Mouse (Mus musculus) liver, embryonic 12.5 days (tissue): ENCODE results near the gene Hsd17b14. TPM values are rescaled to one million over a fixed set of nuclear protein-coding genes. Genes with fewer than 3 reads are reported as not detected.
"Not testable (repeated sequence)": the region's sequence is repeated elsewhere in the genome, so short reads cannot be mapped to it uniquely, and the experiment has no call there.

ENCODE experiments used
- ATAC-seq: fragments of 200-750 bp; cut with Nextera tagmentation; 2 replicates; pipeline ENCODE4 v1.8.0; 2017; ENCODE audit warnings: moderate number of reproducible peaks, mild to moderate bottlenecking, moderate library complexity
- H3K27ac ChIP-seq: fragments of 300-500 bp; sonication (generic); 2 replicates; pipeline ENCODE4 v1.5.1; 2016; ENCODE audit warnings: mild to moderate bottlenecking
- H3K27me3 ChIP-seq: fragments of 300-500 bp; sonication (generic); replicated peaks from 2 replicates; pipeline ENCODE4 v1.6.1; 2016; ENCODE audit warnings: mild to moderate bottlenecking, moderate library complexity
- H3K36me3 ChIP-seq: fragments of 300-500 bp; sonication (generic); 2 replicates; pipeline ENCODE4 v1.6.1; 2016; ENCODE audit warnings: mild to moderate bottlenecking, moderate library complexity
- H3K4me1 ChIP-seq: fragments of 300-500 bp; sonication (generic); 2 replicates; pipeline ENCODE4 v1.6.1; 2016
- H3K4me2 ChIP-seq: fragments of 300-500 bp; sonication (generic); 2 replicates; pipeline ENCODE4 v1.6.1; 2016; ENCODE audit warnings: mild to moderate bottlenecking, moderate library complexity
- H3K4me3 ChIP-seq: fragments of 300-500 bp; sonication (generic); 2 replicates; pipeline ENCODE4 v1.5.1; 2016; ENCODE audit warnings: mild to moderate bottlenecking, moderate library complexity
- H3K9ac ChIP-seq: fragments of 300-500 bp; sonication (generic); 2 replicates; pipeline ENCODE4 v1.6.1; 2016; ENCODE audit warnings: mild to moderate bottlenecking, moderate library complexity
- H3K9me3 ChIP-seq: fragments of 300-500 bp; sonication (generic); replicated peaks from 2 replicates; pipeline ENCODE4 v1.6.1; 2016; ENCODE audit warnings: mild to moderate bottlenecking, moderate library complexity
- WGBS: fragments of 180-500 bp; shearing (Covaris S2); methylation state at CpG from one replicate; pipeline ENCODE4 v1.1.7; 2016; ENCODE audit not compliant: insufficient replicate concordance; 5-methylcytosine and 5-hydroxymethylcytosine counted together
- polyA plus RNA-seq: library from polyadenylated mRNA; unstranded; fragments of >200 nt; fragmentation: Nextera tagmentation; extraction: Ambion mirVana; gene quantifications from 2 replicates; pipeline ENCODE4 v1.2.1, GENCODE M21; 2016

Hsd17b14 gene
- 1.5 and 1.8 TPM in 2 replicates for polyA plus RNA-seq

GRCm38 (mm10) chr7:45554744-45555143 lies at the start of gene Hsd17b14:
TSS of gene Hsd17b14 (plus strand) at chr7:45554893.
- whole genome bisulfite sequencing: 61% methylated on average over 8 of the region's 8 CpGs
- ATAC-seq: no peak
- H3K9ac ChIP-seq: no peak within 1 kb of the TSS; the same call in 1 of the 2 replicates

GRCm38 (mm10) chr7:45507583-45507982 lies 47.1 kb upstream of the Hsd17b14 start:
- Histone ChIP-seq H3K9me3 (no peaks in the 10 kb centered on the region), H3K4me2 (peak overlapping the region; percentile 94), H3K27me3 (no peaks in the 10 kb centered on the region), H3K4me1 (peaks cover 38% of the 10 kb centered on the region), H3K36me3 (peaks cover 53% of the 10 kb centered on the region), H3K9ac (peak overlapping the region; percentile 88), H3K27ac (peak overlapping the region; percentile 98), H3K4me3 (peak overlapping the region; percentile 83)
- 87% methylated on average over 6 of the region's 6 CpGs for WGBS
- no peak for ATAC-seq

More at GRCm38 (mm10) chr7:45554744-45555143, at the start of gene Hsd17b14:
- Histone ChIP-seq H3K27ac (no peak within 1 kb of the TSS), H3K36me3 (no peaks in the 10 kb centered on the region), H3K4me1 (peaks cover 37% of the 10 kb centered on the region), H3K27me3 (0 out of 2 replicates have a peak, but pooled peaks cover 15% of the 10 kb centered on the region), H3K4me2 (no peak within 1 kb of the TSS), H3K4me3 (no peak within 1 kb of the TSS), H3K9me3 (no peaks in the 10 kb centered on the region)

- Histone ChIP-seq H3K4me3 (peak overlapping the region; percentile 83), H3K27me3 (no peaks in the 10 kb centered on the region), H3K36me3 (peaks cover 43% of the 10 kb centered on the region), H3K9me3 (no peaks in the 10 kb centered on the region), H3K27ac (peak overlapping the region; percentile 98), H3K4me2 (peak overlapping the region; percentile 94), H3K4me1 (peaks cover 38% of the 10 kb centered on the region), H3K9ac (peak overlapping the region; percentile 88)
- peak; percentile 81 for ATAC-seq
- WGBS: 31% methylated on average over 6 of the region's 6 CpGs
Observed at GRCm38 (mm10) chr7:45508561-45508960, 46.1 kb upstream of the Hsd17b14 start.

GRCm38 (mm10) chr7:45509181-45509882 lies 45.4 kb upstream of the Hsd17b14 start:
- H3K4me3 ChIP-seq: peak overlapping the region; percentile 83
- H3K9ac ChIP-seq: peak overlapping the region; percentile 88
- no peaks in the 10 kb centered on the region for H3K27me3 ChIP-seq
- peaks cover 45% of the 10 kb centered on the region for H3K4me1 ChIP-seq
- peaks cover 36% of the 10 kb centered on the region for H3K36me3 ChIP-seq
- H3K4me2 ChIP-seq: peak overlapping the region; percentile 94
- peak overlapping the region; percentile 98 for H3K27ac ChIP-seq
- no peaks in the 10 kb centered on the region for H3K9me3 ChIP-seq
- 20% methylated on average over 19 of the region's 19 CpGs for WGBS
- ATAC-seq: peak; percentile 48

GRCm38 (mm10) chr7:45509912-45510787 lies 44.5 kb upstream of the Hsd17b14 start, which contains the start of gene Nucb1:
TSS of gene Nucb1 (minus strand) at chr7:45510406.
- Histone ChIP-seq H3K9ac (peak within 1 kb of the TSS; percentile 88), H3K27ac (peak within 1 kb of the TSS; percentile 98), H3K36me3 (peaks cover 27% of the 10 kb centered on the region), H3K4me2 (peak within 1 kb of the TSS; percentile 94), H3K4me1 (peaks cover 49% of the 10 kb centered on the region), H3K9me3 (no peaks in the 10 kb centered on the region), H3K4me3 (peak within 1 kb of the TSS; percentile 83), H3K27me3 (no peaks in the 10 kb centered on the region)
- under 1% methylated on average over 44 of the region's 44 CpGs for whole genome bisulfite sequencing
- ATAC-seq: peak; percentile 72

- H3K9ac ChIP-seq: no peak overlapping the region
- ATAC-seq: no peak
Observed at GRCm38 (mm10) chr7:45514411-45514810, 40.3 kb upstream of the Hsd17b14 start.

GRCm38 (mm10) chr7:45515436-45515835 lies 39.3 kb upstream of the Hsd17b14 start:
- peak; percentile 85 for ATAC-seq
- no peaks in the 10 kb centered on the region for H3K9me3 ChIP-seq
- H3K4me2 ChIP-seq: peak overlapping the region; percentile 66
- H3K27ac ChIP-seq: peak overlapping the region; percentile 82
- WGBS: 10% methylated on average over 16 of the region's 16 CpGs
- H3K4me3 ChIP-seq: peak overlapping the region; percentile 30
- H3K36me3 ChIP-seq: no peaks in the 10 kb centered on the region
- H3K4me1 ChIP-seq: peaks cover 63% of the 10 kb centered on the region
- H3K27me3 ChIP-seq: no peaks in the 10 kb centered on the region
- H3K9ac ChIP-seq: peak overlapping the region; percentile 65

More at GRCm38 (mm10) chr7:45514411-45514810, 40.3 kb upstream of the Hsd17b14 start:
- H3K27me3 ChIP-seq: no peaks in the 10 kb centered on the region
- no peaks in the 10 kb centered on the region for H3K36me3 ChIP-seq
- no peak overlapping the region for H3K4me3 ChIP-seq
- H3K27ac ChIP-seq: peak overlapping the region; percentile 82
- 84% methylated on average over 7 of the region's 7 CpGs for WGBS
- no peaks in the 10 kb centered on the region for H3K9me3 ChIP-seq
- H3K4me2 ChIP-seq: peak overlapping the region; percentile 66
- peaks cover 57% of the 10 kb centered on the region for H3K4me1 ChIP-seq

- H3K9me3 ChIP-seq, H3K27me3 ChIP-seq, H3K4me3 ChIP-seq, ATAC-seq, H3K4me2 ChIP-seq, H3K27ac ChIP-seq, H3K9ac ChIP-seq: not testable (repeated sequence)
- 61% methylated on average over 5 of the region's 5 CpGs for WGBS
- peaks cover 77% of the 10 kb centered on the region for H3K4me1 ChIP-seq
- peaks cover 12% of the 10 kb centered on the region for H3K36me3 ChIP-seq
Observed at GRCm38 (mm10) chr7:45516846-45517245, 37.8 kb upstream of the Hsd17b14 start.

- Histone ChIP-seq H3K9me3 (no peaks in the 10 kb centered on the region), H3K27ac (peak overlapping the region; percentile 64)
- 92% methylated on average over 16 of the region's 16 CpGs for WGBS
Observed at GRCm38 (mm10) chr7:45518618-45519017, 36.1 kb upstream of the Hsd17b14 start.

GRCm38 (mm10) chr7:45519345-45520120 lies 35.2 kb upstream of the Hsd17b14 start:
- Histone ChIP-seq H3K27me3 (no peaks in the 10 kb centered on the region), H3K27ac (peak overlapping the region; percentile 64), H3K4me1 (peaks cover 90% of the 10 kb centered on the region), H3K4me2 (peak overlapping the region; percentile 34), H3K9ac (no peak overlapping the region), H3K36me3 (peaks cover 38% of the 10 kb centered on the region), H3K4me3 (no peak overlapping the region), H3K9me3 (no peaks in the 10 kb centered on the region)
- ATAC-seq: no peak
- 57% methylated on average over 8 of the region's 8 CpGs for WGBS

More at GRCm38 (mm10) chr7:45518618-45519017, 36.1 kb upstream of the Hsd17b14 start:
- Histone ChIP-seq H3K9ac (no peak overlapping the region), H3K4me2 (no peak overlapping the region), H3K4me1 (peaks cover 93% of the 10 kb centered on the region), H3K4me3 (no peak overlapping the region), H3K27me3 (no peaks in the 10 kb centered on the region), H3K36me3 (peaks cover 29% of the 10 kb centered on the region)
- no peak for ATAC-seq

GRCm38 (mm10) chr7:45520605-45521004 lies 34.1 kb upstream of the Hsd17b14 start:
- no peak overlapping the region for H3K9ac ChIP-seq

More at GRCm38 (mm10) chr7:45520605-45521004, 34.1 kb upstream of the Hsd17b14 start:
- Histone ChIP-seq H3K27me3 (no peaks in the 10 kb centered on the region), H3K9me3 (no peaks in the 10 kb centered on the region), H3K4me2 (peak overlapping the region; percentile 73), H3K4me1 (peaks cover 85% of the 10 kb centered on the region), H3K36me3 (peaks cover 45% of the 10 kb centered on the region), H3K4me3 (peak overlapping the region; percentile 95; the same call in 1 of the 2 replicates), H3K27ac (peak overlapping the region; percentile 62; the same call in 1 of the 2 replicates)
- no peak for ATAC-seq
- WGBS: 86% methylated on average over 7 of the region's 7 CpGs
